Mouse (Mus musculus): ENCODE data around the gene Vstm5.
"Not testable (repeated sequence)": the region's sequence is repeated elsewhere in the genome, so short reads cannot be mapped to it uniquely, and the experiment has no call there.

Gene Vstm5

GRCm38 (mm10) chr9:15239042-15239925 is at the start of gene Vstm5:
Vstm5 (plus strand) TSS chr9:15239045.
- no peak for DNase-seq (ENCODE audit: low spot score in 2 of 2)

GRCm38 (mm10) chr9:15194806-15195205 is 44.0 kb upstream of the Vstm5 start:
- not testable (repeated sequence) for DNase-seq (ENCODE audit: low spot score in 2 of 2)

GRCm38 (mm10) chr9:15206631-15207030 is 32.2 kb upstream of the Vstm5 start:
- no peak for DNase-seq (ENCODE audit: low spot score in 2 of 2)

- no peak for DNase-seq (ENCODE audit: low spot score in 2 of 2)
Measured at GRCm38 (mm10) chr9:15209320-15209719, 29.5 kb upstream of the Vstm5 start.

- DNase-seq (ENCODE audit: low spot score in 2 of 2): no peak
Measured at GRCm38 (mm10) chr9:15211876-15212275, 27.0 kb upstream of the Vstm5 start.

- no peak for DNase-seq (ENCODE audit: low spot score in 2 of 2)
Measured at GRCm38 (mm10) chr9:15213695-15214094, 25.1 kb upstream of the Vstm5 start.

- DNase-seq (ENCODE audit: low spot score in 2 of 2): no peak
Measured at GRCm38 (mm10) chr9:15224912-15225311, 13.9 kb upstream of the Vstm5 start.

GRCm38 (mm10) chr9:15232445-15232844 is 6.4 kb upstream of the Vstm5 start:
- no peak for DNase-seq (ENCODE audit: low spot score in 2 of 2)

- DNase-seq (ENCODE audit: low spot score in 2 of 2): no peak
Measured at GRCm38 (mm10) chr9:15233604-15234003, 5.2 kb upstream of the Vstm5 start.

- DNase-seq (ENCODE audit: low spot score in 2 of 2): no peak
Measured at GRCm38 (mm10) chr9:15235986-15236385, 2.9 kb upstream of the Vstm5 start.

- DNase-seq (ENCODE audit: low spot score in 2 of 2): no peak
Measured at GRCm38 (mm10) chr9:15237516-15238296, 1.1 kb upstream of the Vstm5 start.

- no peak for DNase-seq (ENCODE audit: low spot score in 2 of 2)
Measured at GRCm38 (mm10) chr9:15238297-15238990, 401 bp upstream of the Vstm5 start.

- no peak for DNase-seq (ENCODE audit: low spot score in 2 of 2)
Measured at GRCm38 (mm10) chr9:15240006-15240405, 1.2 kb downstream of the Vstm5 start.

- no peak for DNase-seq (ENCODE audit: low spot score in 2 of 2)
Measured at GRCm38 (mm10) chr9:15240863-15241595, 2.2 kb downstream of the Vstm5 start.

GRCm38 (mm10) chr9:15241596-15241939 is 2.7 kb downstream of the Vstm5 start:
- DNase-seq (ENCODE audit: low spot score in 2 of 2): peak in 1 of 2 experiments; percentile 8

GRCm38 (mm10) chr9:15242130-15242529 is 3.3 kb downstream of the Vstm5 start:
- no peak for DNase-seq (ENCODE audit: low spot score in 2 of 2)

- no peak for DNase-seq (ENCODE audit: low spot score in 2 of 2)
Measured at GRCm38 (mm10) chr9:15245319-15246075, 6.7 kb downstream of the Vstm5 start.

GRCm38 (mm10) chr9:15250376-15250775 is 11.5 kb downstream of the Vstm5 start:
- DNase-seq (ENCODE audit: low spot score in 2 of 2): no peak

- DNase-seq (ENCODE audit: low spot score in 2 of 2): no peak
Measured at GRCm38 (mm10) chr9:15252196-15252595, 13.4 kb downstream of the Vstm5 start.

- no peak for DNase-seq (ENCODE audit: low spot score in 2 of 2)
Measured at GRCm38 (mm10) chr9:15254501-15254900, 15.7 kb downstream of the Vstm5 start.

- DNase-seq (ENCODE audit: low spot score in 2 of 2): no peak
Measured at GRCm38 (mm10) chr9:15256214-15256613, 17.4 kb downstream of the Vstm5 start.

All from natural killer cell, adult 2 months (primary cell).